Mouse (Mus musculus): Measurements from ENCODE around the gene Heatr4. TPM values are rescaled to one million over a fixed set of nuclear protein-coding genes. Genes with fewer than 3 reads are reported as not detected.
A peak's percentile ranks its signal among the peaks of the same experiment; 100 is the strongest.

The Heatr4 gene
- total and polyA plus RNA-seq, 3 experiments: 0.03 TPM; not detected in 2

GRCm38 (mm10) chr12:83987583-83988441, 3.2 kb upstream of the Heatr4 start, which contains the start of gene Acot2 (continued):
- TF ChIP-seq GABPA (IDR thresholded peaks at IDR 0.05; ENCODE audit: low read depth, low read length) (no peak), USF1 (IDR thresholded peaks at IDR 0.05; ENCODE audit: low read depth, low read length) (no peak), NRF1 (IDR thresholded peaks at IDR 0.05; ENCODE audit: insufficient read depth, low read depth, low read length, poor library complexity, severe bottlenecking) (no peak; the same call in 1 of the 2 replicates), TAL1 (IDR thresholded peaks at IDR 0.05; ENCODE audit: low read length) (no peak), CTCF (IDR thresholded peaks at IDR 0.05 in 2 of 3, conservative IDR thresholded peaks at IDR 0.05 in 1 of 3; ENCODE audit: control insufficient read depth in 1 of 3, insufficient read depth in 1 of 3, low read depth in 2 of 3, low read length in 3 of 3, poor library complexity in 1 of 3, severe bottlenecking in 1 of 3) (peak in 2 of 3 experiments; percentile 37 to 41; a peak in 4 of 6 replicates), NELFE (IDR thresholded peaks at IDR 0.05; ENCODE audit: low read depth, low read length) (peak; percentile 28; the same call in 1 of the 2 replicates), CHD2 (IDR thresholded peaks at IDR 0.05; ENCODE audit: low read length) (no peak), RCOR1 (IDR thresholded peaks at IDR 0.05; ENCODE audit: low read depth, low read length) (no peak), UBTF (IDR thresholded peaks at IDR 0.05; ENCODE audit: borderline replicate concordance, insufficient read depth, low read depth, low read length) (no peak)

- no peak for DNase-seq (ENCODE audit: low read depth, low spot score)
- H3K4me3 ChIP-seq (ENCODE audit: control insufficient read depth in 1 of 2, insufficient read depth in 1 of 2, low read depth in 2 of 2, low read length in 2 of 2): peak overlapping the region; percentile 74 to 79
- H3K36me3 ChIP-seq (ENCODE audit: control insufficient read depth in 1 of 2, insufficient read depth in 2 of 2, low read length in 2 of 2): peaks cover 0 to 18% of the 10 kb centered on the region in 2 experiments; a peak in 3 of 4 replicates
- H3K9ac ChIP-seq (ENCODE audit: control insufficient read depth, low read depth, low read length, poor library complexity, severe bottlenecking): peak overlapping the region; percentile 82
- H3K27me3 ChIP-seq (ENCODE audit: control insufficient read depth in 1 of 2, insufficient read depth in 2 of 2, low read length in 2 of 2): no peaks in the 10 kb centered on the region
- peaks cover 10 to 14% of the 10 kb centered on the region in 2 experiments for H3K4me1 ChIP-seq (ENCODE audit: control insufficient read depth in 1 of 2, insufficient read depth in 2 of 2, low read length in 2 of 2)
- H3K79me2 ChIP-seq (ENCODE audit: control insufficient read depth, insufficient read depth, low read length, poor library complexity): peaks cover 13% of the 10 kb centered on the region
- no peaks in the 10 kb centered on the region for H3K9me3 ChIP-seq (replicated peaks; ENCODE audit: insufficient read depth, low read length)
- H3K27ac ChIP-seq (ENCODE audit: control insufficient read depth, low read depth, low read length): peak overlapping the region; percentile 93
- TF ChIP-seq JUND (IDR thresholded peaks at IDR 0.05; ENCODE audit: low read depth, low read length) (no peak), HCFC1 (IDR thresholded peaks at IDR 0.05; ENCODE audit: low read depth, low read length) (no peak), TCF12 (IDR thresholded peaks at IDR 0.05; ENCODE audit: low read depth, low read length) (no peak), CTCF (IDR thresholded peaks at IDR 0.05 in 2 of 3, conservative IDR thresholded peaks at IDR 0.05 in 1 of 3; ENCODE audit: control insufficient read depth in 1 of 3, insufficient read depth in 1 of 3, low read depth in 2 of 3, low read length in 3 of 3, poor library complexity in 1 of 3, severe bottlenecking in 1 of 3) (no peak), CHD1 (IDR thresholded peaks at IDR 0.05; ENCODE audit: low read depth, low read length) (no peak), NRF1 (IDR thresholded peaks at IDR 0.05; ENCODE audit: insufficient read depth, low read depth, low read length, poor library complexity, severe bottlenecking) (no peak), ETS1 (IDR thresholded peaks at IDR 0.05; ENCODE audit: low read depth, low read length) (peak; percentile 63), BHLHE40 (IDR thresholded peaks at IDR 0.05; ENCODE audit: borderline replicate concordance, low read depth, low read length) (peak; percentile 44), NELFE (IDR thresholded peaks at IDR 0.05; ENCODE audit: low read depth, low read length) (no peak), ZNF384 (IDR thresholded peaks at IDR 0.05; ENCODE audit: low read depth, low read length) (no peak), USF1 (IDR thresholded peaks at IDR 0.05; ENCODE audit: low read depth, low read length) (no peak), ELF1 (IDR thresholded peaks at IDR 0.05; ENCODE audit: low read depth, low read length) (no peak), GATA1 (IDR thresholded peaks at IDR 0.05; ENCODE audit: low read depth, low read length) (no peak), KAT2A (conservative IDR thresholded peaks at IDR 0.05; ENCODE audit: low read depth, low read length) (no peak), MAX (IDR thresholded peaks at IDR 0.05; ENCODE audit: low read length) (no peak), CHD2 (IDR thresholded peaks at IDR 0.05; ENCODE audit: low read length) (no peak), RCOR1 (IDR thresholded peaks at IDR 0.05; ENCODE audit: low read depth, low read length) (no peak), MYB (IDR thresholded peaks at IDR 0.05; ENCODE audit: low read depth, low read length) (no peak), ZC3H11A (IDR thresholded peaks at IDR 0.05; ENCODE audit: low read depth, low read length) (no peak), UBTF (IDR thresholded peaks at IDR 0.05; ENCODE audit: borderline replicate concordance, insufficient read depth, low read depth, low read length) (no peak), MXI1 (IDR thresholded peaks at IDR 0.05; ENCODE audit: low read depth, low read length) (peak; percentile 86; the same call in 1 of the 2 replicates), RAD21 (IDR thresholded peaks at IDR 0.05; ENCODE audit: low read depth, low read length) (no peak), POLR2AphosphoS5 (IDR thresholded peaks at IDR 0.05; ENCODE audit: borderline replicate concordance, low read depth, low read length) (no peak), E2F4 (IDR thresholded peaks at IDR 0.05; ENCODE audit: borderline replicate concordance, low read depth, low read length) (no peak), MAZ (IDR thresholded peaks at IDR 0.05; ENCODE audit: low read depth, low read length) (no peak), MYC (IDR thresholded peaks at IDR 0.05; ENCODE audit: low read depth, low read length) (0 out of 2 replicates have a peak, but pooled peaks have one; percentile 51), EP300 (IDR thresholded peaks at IDR 0.05; ENCODE audit: low read depth in 1 of 2, low read length in 2 of 2) (peak in 1 of 2 experiments; percentile 52; a peak in 1 of 4 replicates), MAFK (IDR thresholded peaks at IDR 0.05; ENCODE audit: borderline replicate concordance, low read depth, low read length) (no peak), USF2 (IDR thresholded peaks at IDR 0.05; ENCODE audit: borderline replicate concordance in 1 of 2, insufficient read depth in 1 of 2, low read depth in 1 of 2, low read length in 2 of 2) (no peak)
These were observed 2.6 kb upstream of the Heatr4 start for GRCm38 (mm10) chr12:83987242-83987582.

Data from MEL (cell line).